Mouse (Mus musculus) lung, adult 2 months (tissue): ENCODE results near the gene Magix.

Experiments used
- CTCF ChIP-seq: fragments of 200-500 bp; IDR thresholded peaks from 2 replicates; pipeline ENCODE4 v1.5.1; 2011; ENCODE audit warnings: mild to moderate bottlenecking, low read length, control low read depth; ENCODE audit not compliant: insufficient read depth
- POLR2A ChIP-seq: fragments of 200-500 bp; IDR thresholded peaks from 2 replicates; pipeline ENCODE4 v1.6.1; 2011; ENCODE audit warnings: low read depth, mild to moderate bottlenecking, control low read depth, low read length, borderline replicate concordance; ENCODE audit errors: extremely low read depth

DNA sequence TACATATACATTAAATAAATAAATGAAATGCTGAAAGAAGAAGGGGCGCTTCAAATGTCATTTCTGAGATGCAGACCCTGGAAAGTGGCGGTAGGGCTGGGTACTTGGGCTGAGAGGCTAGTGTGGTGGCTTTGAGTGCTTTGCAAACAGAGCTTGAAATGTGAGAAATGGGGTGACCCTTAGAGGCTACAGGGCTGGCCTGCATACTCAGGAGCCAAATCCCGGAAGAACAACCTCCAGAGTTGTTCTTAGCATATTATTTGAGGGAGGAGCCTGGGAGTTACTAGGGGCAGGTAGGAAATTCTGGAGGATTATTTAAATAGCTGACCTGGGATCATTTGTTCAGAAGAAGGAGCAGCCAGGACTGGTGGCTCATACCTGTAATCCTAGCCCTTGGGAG is 9.4 kb upstream of the Magix start:
- no peak for TF ChIP-seq CTCF
- TF ChIP-seq POLR2A, result no peak
